Mouse (Mus musculus) right cerebral cortex, postnatal 36 days (tissue): ENCODE measurements around the gene Grhl3.

Experiments
- DNase-seq, 2 experiments: peaks; one replicate each; pipeline ENCODE4 v3.0.0; 2022; ENCODE audit warnings: low spot score in 2 of 2, mixed read lengths in 1 of 2

Gene Grhl3

DNA sequence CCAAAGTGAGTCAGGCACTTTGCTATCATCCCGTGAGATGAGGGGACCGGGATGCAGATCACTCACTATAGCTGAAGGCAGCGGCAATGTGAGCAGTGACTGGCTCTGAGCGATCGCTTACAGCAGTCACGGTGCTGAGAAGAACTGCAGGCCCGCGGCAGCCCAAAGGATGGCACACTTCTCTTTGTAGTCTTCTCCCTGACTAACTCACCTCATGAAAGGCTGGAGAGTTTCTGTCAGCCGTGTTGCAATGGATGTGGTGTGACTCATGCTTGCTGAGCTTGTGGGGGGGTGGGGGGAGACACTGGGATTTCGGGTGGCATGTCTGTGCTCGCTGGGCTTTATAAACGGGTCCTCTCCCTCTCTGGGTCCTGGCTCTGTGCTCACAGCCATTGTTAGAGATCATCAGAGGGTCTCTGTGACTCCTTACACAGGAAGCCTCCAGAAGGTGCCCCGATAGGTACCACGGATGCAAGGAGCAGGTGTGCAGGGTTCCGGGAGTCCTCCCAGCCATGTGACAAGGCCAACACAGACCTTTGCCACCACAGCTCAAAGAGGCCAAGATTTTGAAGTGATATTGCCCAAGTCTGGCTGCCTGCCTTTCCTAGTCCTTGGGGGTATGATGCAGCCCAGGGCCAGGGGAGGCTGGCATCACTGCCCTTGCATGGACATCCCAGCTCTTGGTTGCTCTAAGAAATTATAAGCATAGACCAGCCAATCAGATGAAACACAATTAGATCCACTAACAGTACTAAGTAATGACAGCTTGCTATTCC lies 2.1 kb upstream of the Grhl3 start:
- no peak for DNase-seq

DNA sequence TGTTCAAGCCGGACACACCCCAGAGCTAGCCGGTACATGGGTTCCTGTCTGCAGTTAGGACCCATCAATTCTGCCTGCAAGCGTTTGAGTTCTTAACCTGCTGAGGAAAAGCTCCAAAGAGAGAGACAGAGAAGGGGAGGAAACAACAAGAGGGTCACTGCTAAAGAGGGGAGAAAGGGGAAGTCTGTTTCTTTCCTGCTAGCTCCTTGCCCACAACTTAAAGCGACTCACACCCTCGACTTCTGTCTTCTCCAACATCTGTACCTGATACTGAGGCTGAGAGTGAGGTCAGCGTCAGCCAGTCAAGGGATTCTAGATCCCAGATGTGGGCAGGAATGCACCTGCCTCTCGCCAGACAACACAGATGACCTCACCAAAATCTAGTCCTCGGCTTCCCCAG lies 1.2 kb downstream of the Grhl3 start:
- no peak for DNase-seq

DNA sequence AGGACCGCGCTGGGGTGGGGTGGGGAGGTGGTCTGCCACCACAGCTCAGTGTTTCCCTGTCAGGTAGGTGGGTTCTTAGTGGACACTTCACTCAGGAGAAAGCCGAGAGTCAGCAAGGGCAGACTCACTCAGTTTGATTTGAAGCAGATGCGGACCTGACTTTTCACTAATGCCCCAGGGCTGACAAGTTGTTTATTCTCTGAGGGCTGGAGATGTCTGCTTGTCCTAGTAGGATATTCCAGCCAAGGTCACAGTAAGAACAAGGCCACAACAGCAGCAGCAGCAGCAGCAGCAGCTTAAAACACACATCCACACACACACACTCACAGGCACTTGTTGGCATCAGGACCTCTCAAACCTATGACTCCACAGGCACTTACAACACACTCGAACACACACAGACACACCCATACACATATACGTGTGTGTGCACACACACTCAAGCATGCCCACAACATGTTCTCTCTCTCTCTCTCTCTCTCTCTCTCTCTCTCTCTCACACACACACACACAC lies 2.3 kb downstream of the Grhl3 start:
- no peak for DNase-seq

DNA sequence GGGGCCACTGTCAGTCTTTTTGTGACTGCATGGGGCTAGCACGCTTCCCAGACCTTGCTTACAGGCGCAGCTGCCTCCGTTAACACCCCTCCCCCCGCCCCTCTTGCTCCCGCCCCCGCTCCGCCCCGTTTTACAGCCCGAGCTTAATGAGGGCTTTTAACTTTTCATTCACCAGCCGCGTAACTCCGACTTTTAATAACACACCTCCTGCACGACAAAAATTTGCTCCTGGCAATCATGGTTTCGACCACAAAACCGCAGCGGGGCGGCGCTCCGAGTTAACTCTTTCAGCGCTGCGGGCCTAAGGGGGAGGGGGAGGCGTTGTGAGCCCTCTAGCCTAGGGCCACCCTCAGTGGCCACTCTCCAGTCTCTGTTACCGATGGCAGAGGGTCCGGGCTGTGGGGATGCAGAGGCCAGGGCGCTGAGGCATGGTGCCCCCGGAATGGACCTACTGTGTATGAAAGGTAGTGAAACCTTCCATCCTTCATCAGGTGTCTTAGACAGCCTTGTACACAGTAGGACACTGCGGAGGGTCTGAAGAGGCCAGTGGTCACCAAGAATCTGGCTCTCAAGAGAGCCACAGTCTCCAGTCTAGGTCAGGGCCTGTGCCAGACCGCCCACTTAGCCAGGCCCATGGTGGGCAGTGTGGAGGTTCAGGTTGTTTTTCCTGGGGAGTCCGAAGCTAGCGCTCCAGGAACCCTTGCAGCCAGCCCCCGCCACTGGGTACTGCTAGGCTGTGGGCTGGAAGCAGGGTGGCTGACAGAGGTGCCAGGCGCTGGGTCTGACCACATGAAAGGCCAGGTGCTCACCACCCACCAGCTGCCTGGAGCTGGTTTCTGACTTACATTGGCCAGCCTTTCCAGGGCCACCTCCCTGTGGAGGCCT lies 3.0 kb downstream of the Grhl3 start:
- no peak for DNase-seq

DNA sequence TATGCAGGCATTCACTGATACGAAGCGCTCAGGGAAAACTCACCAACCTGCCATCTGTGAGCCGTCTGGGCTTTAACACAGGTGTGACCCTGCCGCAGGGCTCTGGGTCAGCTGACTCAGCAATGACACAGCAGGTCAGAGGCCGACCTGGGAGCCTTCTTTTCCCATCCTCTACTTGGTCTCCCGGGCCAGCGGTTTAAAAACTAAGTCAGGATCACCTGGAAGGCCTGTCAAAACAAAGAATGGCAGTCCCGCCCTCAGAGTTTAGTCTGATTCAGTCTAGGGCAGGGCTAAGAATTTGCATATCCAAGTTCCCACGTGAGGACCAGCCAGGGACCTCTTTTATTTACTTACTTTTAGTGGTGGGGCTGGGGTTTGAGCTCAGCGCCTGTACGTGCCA lies 4.2 kb downstream of the Grhl3 start:
- no peak for DNase-seq

DNA sequence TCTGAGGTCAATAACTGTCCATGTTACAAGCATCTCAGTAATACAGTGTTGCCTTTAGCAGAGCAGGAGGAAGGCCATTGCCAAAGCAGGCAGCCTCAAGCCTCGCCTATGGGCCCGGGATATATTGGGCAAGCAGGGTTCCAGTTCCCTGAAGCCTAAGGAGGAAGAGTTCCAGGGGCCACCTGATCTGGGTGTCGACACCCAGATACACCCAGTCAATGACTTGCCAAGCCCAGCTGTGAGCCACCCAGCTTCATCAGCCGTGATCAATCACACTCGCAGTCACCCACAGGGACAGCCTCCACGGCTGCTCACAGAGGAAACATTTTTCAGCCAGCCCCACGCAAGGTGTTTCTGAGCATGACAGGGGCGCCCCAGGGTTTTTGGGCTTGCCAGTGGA lies 5.9 kb downstream of the Grhl3 start:
- DNase-seq: no peak

DNA sequence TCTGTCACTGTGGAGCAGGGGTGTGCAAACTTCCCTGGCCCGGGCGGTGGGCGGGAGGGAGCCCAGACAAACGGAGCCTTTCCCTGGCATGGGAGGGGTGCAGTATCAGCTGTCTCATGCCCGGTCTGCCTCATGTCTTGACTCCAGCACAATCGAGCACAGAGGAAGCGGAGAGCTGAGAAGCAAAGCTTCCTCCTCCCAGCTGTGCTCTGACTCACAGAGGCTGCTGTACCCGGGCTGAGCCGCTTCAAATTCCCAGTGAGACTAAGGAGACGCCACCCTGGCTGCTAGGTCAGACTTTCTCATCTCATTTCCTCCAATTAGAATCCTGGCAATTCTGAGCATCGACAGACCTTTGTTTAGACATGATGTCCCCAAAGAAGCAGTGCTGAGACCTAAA lies 6.4 kb downstream of the Grhl3 start:
- no peak for DNase-seq

DNA sequence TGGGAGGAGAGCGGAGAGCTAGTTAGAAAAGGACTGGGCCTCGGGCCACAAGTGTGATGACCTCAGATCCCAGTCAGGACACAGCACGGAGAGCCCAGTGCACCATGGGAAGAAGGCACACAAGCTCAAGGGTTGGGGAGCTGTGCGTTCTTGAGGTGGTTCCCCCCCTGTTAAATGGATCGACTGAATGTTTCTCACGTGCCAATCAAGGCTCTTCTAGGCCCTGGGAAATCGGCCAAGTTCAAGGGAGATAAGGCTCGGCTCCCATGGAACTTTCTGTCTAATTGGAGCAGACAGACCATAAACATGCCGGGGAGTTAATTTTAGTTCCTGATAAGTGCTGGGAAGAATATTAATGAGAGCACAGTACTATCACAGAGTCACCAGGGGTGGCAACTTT lies 8.0 kb downstream of the Grhl3 start:
- DNase-seq: no peak

DNA sequence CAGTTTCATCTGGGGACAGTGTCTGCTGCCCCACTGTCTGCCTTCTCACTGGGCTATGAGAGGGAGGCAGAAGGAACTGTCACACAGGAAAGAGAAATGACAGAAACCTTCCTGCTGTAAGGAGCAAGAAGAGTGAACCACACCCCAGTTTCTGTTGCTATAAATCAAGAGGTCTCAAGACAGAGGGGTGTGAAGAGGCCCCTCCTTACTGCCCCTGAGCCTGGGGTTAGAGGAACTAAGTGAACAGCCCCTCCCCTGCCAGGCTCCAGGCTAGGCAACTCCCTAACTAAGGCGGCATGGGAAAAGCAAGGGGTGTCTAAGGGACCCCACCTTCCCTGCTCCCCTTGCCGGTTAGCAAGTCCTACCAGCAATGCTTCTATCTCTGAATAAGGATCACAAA lies 9.6 kb downstream of the Grhl3 start:
- no peak for DNase-seq

DNA sequence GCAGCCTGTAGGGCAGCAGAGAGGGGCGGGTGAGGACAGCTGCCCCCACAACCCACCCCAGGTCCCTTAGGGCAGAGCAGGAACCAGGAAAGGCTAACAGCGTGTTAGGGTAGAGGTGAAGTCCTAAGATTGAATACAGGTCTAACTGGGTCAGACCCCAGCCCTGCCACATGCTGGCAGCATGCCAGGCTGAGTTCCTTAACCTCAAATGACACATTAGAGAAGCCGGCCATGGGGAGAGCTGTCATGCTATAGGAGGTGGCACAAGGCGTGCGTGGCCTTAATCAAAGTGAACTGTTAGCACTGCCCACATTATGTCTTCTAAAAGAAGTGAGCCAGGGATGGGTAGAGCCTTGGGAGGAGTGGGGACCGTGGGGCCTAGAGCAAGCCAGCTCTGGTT lies 24.1 kb downstream of the Grhl3 start:
- no peak for DNase-seq

DNA sequence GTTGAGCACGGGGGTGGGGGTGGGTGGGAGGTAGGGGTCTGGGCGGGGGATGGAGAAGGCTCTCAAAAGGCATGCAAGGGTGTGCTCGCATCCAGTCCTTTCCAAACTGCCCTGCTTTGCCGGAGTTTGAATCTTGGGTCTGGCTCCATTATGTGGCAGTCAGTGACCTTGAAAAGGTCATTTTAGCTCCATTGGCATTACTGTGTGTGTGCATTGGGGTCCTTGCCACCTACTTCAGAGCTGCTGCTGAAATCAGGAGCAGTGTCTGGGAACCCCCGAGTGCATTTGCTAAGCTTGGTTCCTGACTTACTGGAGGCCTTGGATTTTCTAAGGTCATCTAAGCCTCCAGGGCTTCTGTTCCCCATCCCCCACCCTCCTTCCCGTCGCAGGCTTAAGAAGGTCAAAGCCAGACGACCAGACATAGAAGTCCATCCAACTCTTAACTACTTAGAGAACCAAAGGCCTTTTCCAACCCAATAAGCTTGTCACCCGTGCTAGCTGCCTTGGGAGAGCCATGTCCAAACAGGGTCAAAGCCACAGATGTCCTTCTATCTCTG lies 24.8 kb downstream of the Grhl3 start:
- no peak for DNase-seq

DNA sequence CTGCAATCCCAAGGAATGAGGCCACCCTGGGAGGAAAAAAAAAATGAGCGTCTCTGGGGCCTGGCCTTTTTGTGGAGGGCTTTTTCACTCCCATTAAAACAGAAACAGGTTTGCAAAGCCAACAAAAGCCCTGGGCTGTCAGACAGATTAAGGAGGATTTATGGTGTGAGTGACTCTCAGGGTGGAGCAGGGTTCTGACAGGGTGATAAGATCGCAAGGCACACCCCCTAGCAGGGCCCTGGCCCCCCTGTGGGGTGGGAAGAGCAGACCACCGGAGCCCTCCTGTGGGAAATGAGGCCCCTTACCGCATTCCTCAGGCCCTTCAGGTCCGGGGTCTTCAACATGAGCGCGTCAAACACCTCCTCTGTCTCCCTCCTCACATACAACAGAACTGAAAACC lies 25.3 kb downstream of the Grhl3 start:
- DNase-seq: no peak

DNA sequence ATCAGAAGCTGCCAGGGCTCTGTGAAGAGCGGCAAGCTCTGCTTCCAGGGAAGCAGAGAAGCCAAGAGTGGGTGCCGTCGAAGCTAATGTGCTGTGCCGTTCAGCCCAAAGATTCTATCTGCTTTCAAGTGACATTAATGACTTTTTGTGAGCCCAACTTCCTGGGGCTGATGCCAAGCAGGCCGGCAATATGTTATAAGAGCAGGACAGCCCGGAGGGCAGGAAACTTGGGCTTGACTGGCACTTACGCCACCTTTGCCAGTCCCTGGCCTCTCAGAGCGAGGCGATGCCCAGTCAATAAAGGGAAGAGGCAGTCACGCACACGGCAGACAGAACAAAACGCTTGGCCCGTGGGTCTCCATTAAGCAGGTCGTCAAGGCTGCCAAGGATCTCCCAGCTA lies 25.9 kb downstream of the Grhl3 start:
- no peak for DNase-seq

DNA sequence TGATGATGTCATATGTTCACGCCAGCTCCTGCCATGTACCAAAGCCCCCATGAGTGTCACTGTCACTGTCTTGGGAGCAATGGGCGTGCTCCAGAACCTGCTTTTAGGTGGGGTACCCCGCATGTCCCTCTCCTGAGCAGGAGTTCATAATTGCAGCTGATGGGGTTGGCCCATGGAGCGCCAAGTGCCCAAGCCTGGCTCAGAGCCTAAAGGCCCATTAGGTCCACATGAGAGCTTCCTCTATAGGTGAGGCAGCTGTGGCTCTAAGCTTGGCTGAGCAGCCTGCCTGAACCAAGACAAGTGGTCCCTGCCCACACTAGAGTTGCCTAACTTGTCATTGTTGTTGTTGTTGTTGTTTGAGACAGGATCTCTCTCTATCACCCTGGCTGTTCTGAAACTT lies 26.6 kb downstream of the Grhl3 start:
- DNase-seq: no peak

DNA sequence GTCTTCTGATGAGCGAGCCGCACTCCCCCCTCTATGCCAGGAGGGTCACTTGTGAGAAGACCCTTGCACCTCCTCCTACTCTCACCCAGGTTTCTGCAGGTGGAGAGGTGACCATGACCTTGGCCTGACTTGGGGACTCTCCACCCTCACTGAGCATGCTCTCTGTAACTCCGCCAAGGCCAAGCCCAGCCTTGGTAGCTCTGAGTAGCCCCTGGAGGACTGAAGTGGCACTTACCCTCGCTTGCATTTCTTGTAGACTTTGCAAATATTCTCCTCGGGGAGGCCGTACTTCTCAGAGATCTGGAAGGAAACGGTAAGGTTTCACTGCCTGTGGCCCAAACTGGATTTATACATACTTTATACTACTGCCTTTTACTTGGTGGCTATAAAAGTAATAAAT lies 27.4 kb downstream of the Grhl3 start:
- no peak for DNase-seq

DNA sequence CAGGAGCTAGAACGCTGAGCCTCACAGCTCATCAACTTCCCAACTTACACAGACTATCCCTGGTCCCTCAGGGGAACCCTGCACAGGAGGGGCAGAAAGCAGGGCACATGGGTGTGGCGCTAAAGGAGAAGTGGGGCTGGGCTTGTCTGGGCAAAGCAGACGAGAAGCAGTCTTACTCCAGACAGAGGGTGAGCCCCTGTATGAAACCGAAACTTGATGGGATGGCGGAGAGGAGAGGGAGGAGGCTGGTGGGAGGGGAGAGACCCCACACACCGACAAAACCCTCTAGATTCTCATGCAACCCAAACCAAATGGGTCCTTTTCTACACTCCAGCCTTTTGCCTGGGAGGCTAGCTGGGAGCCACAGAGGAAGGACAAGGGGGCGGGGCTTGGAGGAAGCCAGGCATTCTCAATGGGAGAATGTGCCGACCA lies 28.3 kb downstream of the Grhl3 start:
- DNase-seq: no peak

DNA sequence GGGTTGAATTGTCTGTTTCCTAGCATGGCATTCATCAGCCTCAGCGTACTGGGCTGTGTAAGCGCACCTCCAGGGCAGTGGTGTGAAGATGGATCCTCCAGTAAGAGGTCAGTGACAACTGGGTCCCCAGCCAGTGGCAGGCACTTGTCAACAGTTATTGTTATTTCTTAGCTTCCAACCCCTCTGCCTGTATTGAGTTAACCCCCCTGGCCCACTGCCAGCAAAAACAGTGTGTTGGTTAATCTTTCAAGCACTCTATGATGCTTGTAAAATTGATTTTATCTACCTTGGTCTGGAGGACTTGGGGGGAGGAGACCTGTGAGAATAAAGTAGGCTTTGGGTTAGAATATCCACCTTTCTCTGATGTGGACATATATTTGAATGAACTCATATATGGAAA lies 29.1 kb downstream of the Grhl3 start:
- no peak for DNase-seq

DNA sequence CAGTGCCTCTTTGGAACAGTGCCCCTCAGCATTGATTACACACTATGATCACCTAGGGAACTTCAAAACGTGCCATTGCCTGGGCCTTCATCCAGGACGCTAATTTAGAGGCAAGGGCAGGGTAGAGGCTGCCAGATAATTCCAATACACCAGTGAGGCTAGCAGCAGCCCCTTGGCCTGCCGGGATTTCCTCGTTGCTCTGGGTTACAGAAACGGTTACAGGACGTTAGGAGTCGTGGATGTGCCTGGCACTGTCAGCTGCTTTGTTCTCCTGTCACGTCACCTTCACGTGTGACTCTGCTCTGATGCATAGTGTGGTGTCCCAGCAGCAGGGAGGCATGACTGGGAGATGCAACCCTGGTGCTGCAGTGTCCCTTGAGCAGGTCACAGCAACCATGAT lies 33.4 kb downstream of the Grhl3 start:
- no peak for DNase-seq

DNA sequence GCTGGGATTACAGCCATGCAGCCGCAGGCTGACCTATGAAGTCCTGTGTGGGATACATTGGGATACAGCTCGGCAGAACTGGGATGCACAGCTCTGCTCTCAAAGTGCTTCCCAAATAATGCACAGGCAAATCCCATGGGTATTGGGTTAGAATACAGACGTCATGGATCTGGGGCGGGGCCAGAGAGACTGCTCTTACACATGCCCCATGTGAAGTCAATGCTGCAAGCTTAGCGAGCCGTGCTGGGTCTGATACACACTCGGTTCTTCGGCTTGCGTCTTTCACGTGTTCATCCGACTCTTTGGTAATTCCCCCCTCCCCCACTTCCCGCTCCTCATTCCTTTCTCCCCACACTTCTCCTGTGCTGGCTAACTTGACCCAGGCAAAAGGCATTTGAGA lies 34.4 kb downstream of the Grhl3 start:
- no peak for DNase-seq

DNA sequence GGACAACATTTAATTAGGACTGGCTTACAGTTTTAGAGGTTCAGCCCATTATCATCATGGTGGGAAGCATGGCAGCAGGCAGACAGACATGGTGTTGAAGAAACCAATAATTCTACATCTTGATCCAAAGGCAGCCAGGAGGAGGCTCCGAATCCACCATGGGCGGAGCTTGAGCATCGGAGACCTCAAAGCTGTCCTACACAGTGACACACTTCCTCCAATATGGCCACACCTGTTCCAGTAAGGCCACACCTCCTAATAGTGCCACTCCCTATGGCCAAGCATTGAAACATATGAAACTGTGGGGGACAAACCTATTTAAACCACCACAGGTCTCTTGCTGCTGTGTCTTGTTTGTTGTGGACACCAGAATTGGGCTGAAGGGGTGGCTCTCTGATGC lies 38.4 kb downstream of the Grhl3 start:
- no peak for DNase-seq

DNA sequence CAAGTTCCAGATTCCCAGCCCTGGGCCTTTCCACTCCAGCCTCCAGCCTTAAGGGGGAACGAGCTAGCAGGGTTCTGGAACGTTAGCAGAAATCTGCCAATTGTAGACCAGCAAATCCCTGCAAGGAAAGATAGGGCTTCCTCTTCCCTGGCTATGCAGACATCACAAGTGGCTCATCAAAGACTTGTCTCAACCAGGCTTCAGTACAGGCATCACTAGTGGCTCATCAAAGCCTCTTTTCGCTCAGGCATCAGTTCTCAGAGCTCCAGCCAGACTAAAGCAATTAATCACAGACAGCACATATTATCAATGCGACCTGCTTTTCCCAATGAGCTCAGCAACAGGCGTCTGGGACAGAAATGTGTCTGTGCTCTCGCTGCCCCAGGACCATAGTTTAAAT lies 40.4 kb downstream of the Grhl3 start:
- DNase-seq: no peak

DNA sequence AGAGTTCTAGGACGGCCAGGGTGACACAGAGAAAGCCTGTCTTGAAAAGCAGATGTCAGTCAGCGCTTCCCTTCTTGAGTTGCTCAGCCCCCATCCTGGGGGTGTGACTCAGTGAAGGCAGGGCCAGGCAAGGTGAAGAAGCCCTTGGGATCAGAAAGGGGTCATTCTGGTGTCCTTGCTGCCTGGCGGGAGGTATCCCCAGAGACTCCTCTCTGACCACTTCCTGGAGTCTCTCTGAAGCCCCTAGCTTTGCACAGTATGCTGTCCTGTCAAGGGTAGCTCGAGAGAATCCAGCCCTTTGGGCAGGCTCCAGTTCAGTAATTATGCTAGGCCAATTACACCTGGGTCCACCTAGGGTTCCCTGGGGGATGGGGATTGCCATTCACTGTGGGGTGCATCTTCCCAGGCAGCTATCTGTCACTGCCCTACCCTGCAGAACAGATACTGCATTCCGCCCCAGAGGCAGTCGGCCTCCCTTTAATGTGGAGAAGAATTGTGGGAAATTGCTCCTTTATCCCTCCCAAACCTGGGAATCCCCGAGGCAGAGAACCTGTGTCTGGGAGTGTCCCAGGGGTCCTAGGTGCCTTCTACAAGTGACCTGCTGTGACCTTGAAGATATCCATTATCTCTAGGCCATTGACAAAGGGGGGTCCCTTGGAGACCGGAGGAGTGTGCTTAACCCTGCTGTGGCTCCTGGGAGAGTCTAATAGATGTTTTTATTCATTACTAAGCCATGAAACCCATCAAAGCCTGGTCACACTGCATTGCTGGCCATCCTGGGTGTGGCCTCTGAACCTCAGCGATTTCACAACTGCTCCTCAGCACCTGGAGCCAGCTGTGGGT lies 41.4 kb downstream of the Grhl3 start:
- no peak for DNase-seq
